Mouse (Mus musculus) embryo, embryonic 11 days (tissue): ENCODE measurements around the gene Ntn1.

Experiments
- DNase-seq: peaks from one replicate; pipeline ENCODE4 v3.0.0-alpha.2; 2015

The Ntn1 gene

GRCm38 (mm10) chr11:68330398-68331116 lies 70.1 kb downstream of the Ntn1 start:
- no peak for DNase-seq

- no peak for DNase-seq
Measured at GRCm38 (mm10) chr11:68324863-68325262, 75.8 kb downstream of the Ntn1 start.

GRCm38 (mm10) chr11:68321417-68321816 lies 79.2 kb downstream of the Ntn1 start:
- no peak for DNase-seq

GRCm38 (mm10) chr11:68315551-68316130 lies 85.0 kb downstream of the Ntn1 start:
- peak; percentile 48 for DNase-seq

GRCm38 (mm10) chr11:68313861-68314260 lies 86.8 kb downstream of the Ntn1 start:
- no peak for DNase-seq

GRCm38 (mm10) chr11:68313065-68313464 lies 87.6 kb downstream of the Ntn1 start:
- peak; percentile 71 for DNase-seq

- no peak for DNase-seq
Measured at GRCm38 (mm10) chr11:68308911-68309580, 91.6 kb downstream of the Ntn1 start.

GRCm38 (mm10) chr11:68305997-68306396 lies 94.6 kb downstream of the Ntn1 start:
- no peak for DNase-seq

- no peak for DNase-seq
Measured at GRCm38 (mm10) chr11:68302323-68302722, 98.3 kb downstream of the Ntn1 start.

GRCm38 (mm10) chr11:68301660-68302059 lies 99.0 kb downstream of the Ntn1 start:
- no peak for DNase-seq

GRCm38 (mm10) chr11:68295474-68295873 lies 105.1 kb downstream of the Ntn1 start:
- DNase-seq, result no peak

- DNase-seq, result no peak
Measured at GRCm38 (mm10) chr11:68290631-68291030, 110.0 kb downstream of the Ntn1 start.

GRCm38 (mm10) chr11:68287331-68287730 lies 113.3 kb downstream of the Ntn1 start:
- DNase-seq, result no peak

- no peak for DNase-seq
Measured at GRCm38 (mm10) chr11:68286142-68286808, 114.3 kb downstream of the Ntn1 start.

- no peak for DNase-seq
Measured at GRCm38 (mm10) chr11:68285754-68286141, 114.9 kb downstream of the Ntn1 start.

- no peak for DNase-seq
Measured at GRCm38 (mm10) chr11:68280001-68280510, 120.6 kb downstream of the Ntn1 start.

- DNase-seq, result no peak
Measured at GRCm38 (mm10) chr11:68276945-68277344, 123.7 kb downstream of the Ntn1 start.

GRCm38 (mm10) chr11:68274331-68274811 lies 126.3 kb downstream of the Ntn1 start:
- peak; percentile 81 for DNase-seq

- peak; percentile 72 for DNase-seq
Measured at GRCm38 (mm10) chr11:68273855-68274254, 126.8 kb downstream of the Ntn1 start.

GRCm38 (mm10) chr11:68270730-68271467 lies 129.7 kb downstream of the Ntn1 start:
- DNase-seq, result no peak

- DNase-seq, result no peak
Measured at GRCm38 (mm10) chr11:68264276-68264675, 136.3 kb downstream of the Ntn1 start.

- DNase-seq, result no peak
Measured at GRCm38 (mm10) chr11:68263100-68263499, 137.5 kb downstream of the Ntn1 start.
